Mouse (Mus musculus) forebrain, embryonic 11.5 days (tissue): Measurements from ENCODE around the gene Gm4952. TPM values are rescaled to one million over a fixed set of nuclear protein-coding genes. Genes with fewer than 3 reads are reported as not detected.
"Not testable (repeated sequence)": the region's sequence is repeated elsewhere in the genome, so short reads cannot be mapped to it uniquely, and the experiment has no call there.

Experiments used
- ATAC-seq: fragments of 200-750 bp; cut with Nextera tagmentation; replicated peaks from 2 replicates; pipeline ENCODE4 v1.8.0; 2017; ENCODE audit warnings: moderate TSS enrichment; ENCODE audit not compliant: low FRiP score
- DNase-seq: peaks from one replicate; pipeline ENCODE4 v3.0.0-alpha.2; 2017; ENCODE audit warnings: low spot score
- H3K27ac ChIP-seq: fragments of 300-500 bp; sonication (generic); 2 replicates; pipeline ENCODE4 v1.5.1; 2014; ENCODE audit warnings: low read depth, low read length
- H3K27me3 ChIP-seq: fragments of 300-500 bp; sonication (generic); 2 replicates; pipeline ENCODE4 v1.6.1; 2014; ENCODE audit warnings: mild to moderate bottlenecking, low read length, mixed read lengths; ENCODE audit not compliant: control insufficient read depth, insufficient read depth
- H3K36me3 ChIP-seq: fragments of 300-500 bp; sonication (generic); 2 replicates; pipeline ENCODE4 v1.6.1; 2014; ENCODE audit warnings: mild to moderate bottlenecking, low read length, moderate library complexity, mixed read lengths; ENCODE audit not compliant: control insufficient read depth, insufficient read depth
- H3K4me1 ChIP-seq: fragments of 300-500 bp; sonication (generic); replicated peaks from 2 replicates; pipeline ENCODE4 v1.6.1; 2014; ENCODE audit warnings: low read length, mixed read lengths; ENCODE audit not compliant: control insufficient read depth, insufficient read depth
- H3K4me2 ChIP-seq: fragments of 300-500 bp; sonication (generic); 2 replicates; pipeline ENCODE4 v1.6.1; 2014; ENCODE audit warnings: low read depth, mild to moderate bottlenecking, low read length, moderate library complexity, mixed read lengths; ENCODE audit not compliant: severe bottlenecking
- H3K4me3 ChIP-seq: fragments of 300-500 bp; sonication (generic); 2 replicates; pipeline ENCODE4 v1.5.1; 2014; ENCODE audit warnings: low read depth, low read length
- H3K9ac ChIP-seq: fragments of 300-500 bp; sonication (generic); 2 replicates; pipeline ENCODE4 v1.6.1; 2014; ENCODE audit warnings: low read length
- H3K9me3 ChIP-seq: fragments of 300-500 bp; sonication (generic); 2 replicates; pipeline ENCODE4 v1.6.1; 2016; ENCODE audit warnings: low read length, mixed read lengths; ENCODE audit not compliant: control insufficient read depth
- WGBS: fragments of 180-500 bp; shearing (Covaris S2); extraction: QIAGEN DNeasy Blood & Tissue Kit; methylation state at CpG from one replicate; pipeline ENCODE4 v1.1.7; 2014; 5-methylcytosine and 5-hydroxymethylcytosine counted together
- polyA plus RNA-seq: library from polyadenylated mRNA; unstranded; fragments of >200 nt; fragmentation: Nextera tagmentation; extraction: Ambion mirVana; gene quantifications from 2 replicates; pipeline ENCODE4 v1.2.1, GENCODE M21; 2014

The Gm4952 gene
- polyA plus RNA-seq, 1 experiment from 2014 or later = not detected

GRCm38 (mm10) chr19:12633176-12633575 lies 33.4 kb downstream of the Gm4952 start, which contains the start of gene Glyat:
Gene Glyat (plus strand): TSS chr19:12633308.
- WGBS = 83% methylated on average over 4 of the region's 4 CpGs
- no peak for DNase-seq

GRCm38 (mm10) chr19:12634259-12634658 lies 34.5 kb downstream of the Gm4952 start:
- no peak overlapping the region for H3K9ac ChIP-seq
- H3K4me3 ChIP-seq = no peak overlapping the region
- H3K27ac ChIP-seq = no peak overlapping the region
- no peak overlapping the region for H3K4me2 ChIP-seq
- no peaks in the 10 kb centered on the region for H3K27me3 ChIP-seq
- no peaks in the 10 kb centered on the region for H3K4me1 ChIP-seq
- H3K9me3 ChIP-seq = no peaks in the 10 kb centered on the region
- no peak for ATAC-seq
- H3K36me3 ChIP-seq = no peaks in the 10 kb centered on the region
- 91% methylated on average over 3 of the region's 3 CpGs for WGBS
- DNase-seq = no peak

More at GRCm38 (mm10) chr19:12633176-12633575, 33.4 kb downstream of the Gm4952 start, which contains the start of gene Glyat:
- Histone ChIP-seq H3K27me3 (no peaks in the 10 kb centered on the region), H3K4me3 (no peak within 1 kb of the TSS), H3K36me3 (no peaks in the 10 kb centered on the region), H3K4me1 (no peaks in the 10 kb centered on the region), H3K9ac (no peak within 1 kb of the TSS), H3K9me3 (no peaks in the 10 kb centered on the region), H3K27ac (no peak within 1 kb of the TSS), H3K4me2 (no peak within 1 kb of the TSS)
- ATAC-seq = no peak

DNA sequence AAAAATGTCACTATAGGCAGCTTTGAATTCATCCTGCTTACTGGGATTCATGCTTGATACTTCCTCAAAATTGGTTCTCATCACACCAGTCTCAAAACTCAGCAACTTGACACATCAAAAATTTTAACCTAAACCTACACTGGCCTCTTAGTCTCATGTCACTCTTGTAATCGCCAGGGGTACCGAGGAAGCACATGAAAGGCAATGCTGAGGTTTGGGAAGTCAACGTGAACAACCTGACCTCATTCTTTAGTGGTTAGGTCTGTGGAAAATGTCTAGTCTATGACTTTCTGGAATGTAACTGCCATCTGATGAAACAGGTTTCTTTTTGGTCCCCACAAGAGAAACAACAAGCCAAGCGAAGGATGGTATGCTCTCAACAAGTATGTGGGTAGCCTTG lies 35.2 kb downstream of the Gm4952 start:
- no peaks in the 10 kb centered on the region for H3K9me3 ChIP-seq
- no peak overlapping the region for H3K9ac ChIP-seq
- no peaks in the 10 kb centered on the region for H3K27me3 ChIP-seq
- H3K27ac ChIP-seq = no peak overlapping the region
- H3K4me3 ChIP-seq = no peak overlapping the region
- ATAC-seq (no peak), DNase-seq (no peak)
- 88% methylated on average over 4 of the region's 4 CpGs for WGBS
- no peak overlapping the region for H3K4me2 ChIP-seq
- no peaks in the 10 kb centered on the region for H3K4me1 ChIP-seq
- H3K36me3 ChIP-seq = no peaks in the 10 kb centered on the region

GRCm38 (mm10) chr19:12636863-12637262 lies 37.1 kb downstream of the Gm4952 start:
- no peak overlapping the region for H3K4me3 ChIP-seq
- DNase-seq (no peak), ATAC-seq (no peak)
- no peak overlapping the region for H3K9ac ChIP-seq
- H3K9me3 ChIP-seq = no peaks in the 10 kb centered on the region
- WGBS = 76% methylated on average over 3 of the region's 3 CpGs
- H3K4me1 ChIP-seq = no peaks in the 10 kb centered on the region
- no peak overlapping the region for H3K27ac ChIP-seq
- no peaks in the 10 kb centered on the region for H3K27me3 ChIP-seq
- no peak overlapping the region for H3K4me2 ChIP-seq
- H3K36me3 ChIP-seq = no peaks in the 10 kb centered on the region

DNA sequence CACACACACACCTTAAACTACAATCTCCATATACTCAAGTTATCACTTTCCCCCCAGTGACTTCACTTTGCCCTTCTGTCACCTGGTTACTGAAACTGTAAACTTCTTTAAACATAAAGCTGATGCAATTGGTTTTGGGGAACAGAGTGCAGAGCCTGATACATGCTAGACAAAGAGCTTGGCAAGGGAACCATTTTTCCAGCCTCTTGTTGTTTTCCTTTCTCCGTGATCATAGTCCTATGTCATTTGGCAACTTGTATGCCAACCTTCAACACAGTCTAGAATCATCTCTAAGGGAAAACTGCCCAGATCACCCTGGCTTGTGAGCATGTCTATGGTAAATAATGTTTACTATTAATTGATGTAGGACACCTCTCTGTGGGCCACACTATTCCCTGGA lies 38.3 kb downstream of the Gm4952 start:
- no peaks in the 10 kb centered on the region for H3K27me3 ChIP-seq
- ATAC-seq (no peak), DNase-seq (no peak)
- no peak overlapping the region for H3K4me3 ChIP-seq
- no peak overlapping the region for H3K9ac ChIP-seq
- no peaks in the 10 kb centered on the region for H3K36me3 ChIP-seq
- no peak overlapping the region for H3K27ac ChIP-seq
- H3K9me3 ChIP-seq = no peaks in the 10 kb centered on the region
- H3K4me2 ChIP-seq = no peak overlapping the region
- 90% methylated on average over 1 of the region's 1 CpGs for WGBS
- H3K4me1 ChIP-seq = no peaks in the 10 kb centered on the region

GRCm38 (mm10) chr19:12649511-12649910 lies 49.7 kb downstream of the Gm4952 start:
- no peak overlapping the region for H3K4me3 ChIP-seq
- no peak overlapping the region for H3K9ac ChIP-seq
- no peaks in the 10 kb centered on the region for H3K27me3 ChIP-seq
- H3K9me3 ChIP-seq = no peaks in the 10 kb centered on the region
- DNase-seq = no peak
- ATAC-seq = no peak
- no peaks in the 10 kb centered on the region for H3K36me3 ChIP-seq
- no peak overlapping the region for H3K27ac ChIP-seq
- H3K4me2 ChIP-seq = no peak overlapping the region
- H3K4me1 ChIP-seq = no peaks in the 10 kb centered on the region

- Histone ChIP-seq H3K27ac (no peak overlapping the region), H3K4me2 (no peak overlapping the region), H3K4me1 (no peaks in the 10 kb centered on the region), H3K36me3 (no peaks in the 10 kb centered on the region), H3K4me3 (no peak overlapping the region), H3K9me3 (no peaks in the 10 kb centered on the region; the same call in 1 of the 2 replicates), H3K27me3 (no peaks in the 10 kb centered on the region), H3K9ac (no peak overlapping the region)
- WGBS = 83% methylated on average over 1 of the region's 1 CpGs
- ATAC-seq = no peak
- no peak for DNase-seq
Measured at GRCm38 (mm10) chr19:12666156-12666555, 66.4 kb downstream of the Gm4952 start.

DNA sequence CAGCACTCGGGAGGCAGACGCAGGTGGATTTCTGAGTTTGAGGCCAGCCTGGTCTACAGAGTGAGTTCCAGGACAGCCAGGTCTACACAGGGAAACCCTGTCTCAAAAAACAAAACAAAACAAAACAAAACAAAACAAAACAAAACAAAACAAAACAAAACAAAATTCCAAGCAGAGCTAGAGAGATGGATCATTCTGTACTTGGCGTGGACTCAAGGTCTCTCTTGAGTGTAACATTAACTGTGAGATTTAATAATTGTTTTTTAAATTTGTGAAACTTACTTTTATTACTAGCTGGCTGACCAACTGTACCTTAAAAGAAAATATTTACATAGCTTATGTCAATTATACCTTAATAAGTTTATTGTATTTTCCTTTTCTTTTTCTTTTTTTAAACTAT lies 68.8 kb downstream of the Gm4952 start:
- H3K27me3 ChIP-seq, H3K27ac ChIP-seq, H3K4me2 ChIP-seq, H3K4me1 ChIP-seq, H3K9ac ChIP-seq, H3K4me3 ChIP-seq, H3K36me3 ChIP-seq, H3K9me3 ChIP-seq, DNase-seq, ATAC-seq: not testable (repeated sequence)
- 93% methylated on average over 3 of the region's 3 CpGs for WGBS

DNA sequence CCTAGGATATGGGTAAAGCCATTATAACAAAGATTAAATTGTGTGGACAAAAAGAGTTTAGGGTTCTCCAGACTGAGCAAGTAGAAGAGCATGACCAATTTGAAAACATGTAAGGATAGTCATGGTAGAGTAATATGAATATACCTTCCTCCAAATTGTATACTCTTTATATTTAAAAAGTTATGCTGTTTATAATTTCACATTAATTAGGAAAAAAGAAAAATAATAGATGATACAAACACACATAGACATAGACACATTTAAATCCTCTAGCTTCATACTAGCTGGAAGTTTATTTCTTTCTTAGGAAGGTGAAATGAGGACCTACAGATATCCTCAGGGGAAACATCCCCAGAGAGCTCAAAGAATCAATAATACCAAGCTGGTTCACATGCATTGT lies 70.4 kb downstream of the Gm4952 start, which contains the start of gene Olfr1442:
Gene Olfr1442 (plus strand): TSS at position 301 of the 400 bp plus-strand sequence.
- Histone ChIP-seq H3K4me1 (no peaks in the 10 kb centered on the region), H3K36me3 (no peaks in the 10 kb centered on the region), H3K9me3 (no peaks in the 10 kb centered on the region), H3K9ac (no peak within 1 kb of the TSS), H3K27me3 (no peaks in the 10 kb centered on the region), H3K4me2 (no peak within 1 kb of the TSS), H3K4me3 (no peak within 1 kb of the TSS), H3K27ac (no peak within 1 kb of the TSS)
- ATAC-seq = no peak
- no peak for DNase-seq
